Mouse (Mus musculus) heart, postnatal 14 days (tissue): Measurements from ENCODE around the gene Gm30083. TPM values are rescaled to one million over a fixed set of nuclear protein-coding genes. Genes with fewer than 3 reads are reported as not detected.
A peak's percentile ranks its signal among the peaks of the same experiment; 100 is the strongest.

Experiments
- DNase-seq, 2 experiments: peaks; one replicate each; pipeline ENCODE4 v3.0.0; 2021 to 2022
- intact Hi-C: fragments of 180-260 bp; cut with DNase I; formaldehyde crosslinking; loops from one replicate; pipeline ENCODE4 v1.15.1; 2025
- long read RNA-seq, 2 experiments: library from polyadenylated mRNA; stranded (forward); transcript quantifications; one replicate each; pipeline ENCODE4 v2.0.0; 2021
- total RNA-seq, 2 experiments: library from RNA; stranded (reverse); gene quantifications; 2 replicates each; pipeline ENCODE4 v1.2.3; 2021

Gene Gm30083
- not detected for total RNA-seq
- long read RNA-seq, experiment 1: 0 reads
- long read RNA-seq, experiment 2: 0 reads

DNA sequence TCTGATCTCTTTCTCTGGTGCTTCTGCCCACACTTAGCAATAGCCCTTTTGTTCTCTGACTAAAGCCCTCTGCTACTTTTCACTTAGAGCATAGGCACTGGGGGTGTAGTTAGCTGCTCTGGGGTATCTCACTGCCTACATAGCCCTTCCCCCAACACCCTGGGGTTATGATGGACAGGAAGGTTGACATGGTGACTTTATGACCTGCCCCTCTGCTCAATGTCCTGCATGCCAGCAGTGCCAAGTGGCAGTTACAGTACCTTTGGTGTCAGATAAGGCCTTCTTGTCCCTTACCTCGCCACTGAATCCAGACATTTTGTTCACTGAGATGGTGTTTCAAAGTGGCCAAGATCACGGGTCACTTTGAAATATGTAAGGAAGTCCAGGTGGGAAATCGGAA lies at the start of gene Gm30083:
Gene Gm30083 (minus strand): TSS at position 120 of the 400 bp plus-strand sequence.
- intact Hi-C loops: no loop called here
- DNase-seq: no peak

DNA sequence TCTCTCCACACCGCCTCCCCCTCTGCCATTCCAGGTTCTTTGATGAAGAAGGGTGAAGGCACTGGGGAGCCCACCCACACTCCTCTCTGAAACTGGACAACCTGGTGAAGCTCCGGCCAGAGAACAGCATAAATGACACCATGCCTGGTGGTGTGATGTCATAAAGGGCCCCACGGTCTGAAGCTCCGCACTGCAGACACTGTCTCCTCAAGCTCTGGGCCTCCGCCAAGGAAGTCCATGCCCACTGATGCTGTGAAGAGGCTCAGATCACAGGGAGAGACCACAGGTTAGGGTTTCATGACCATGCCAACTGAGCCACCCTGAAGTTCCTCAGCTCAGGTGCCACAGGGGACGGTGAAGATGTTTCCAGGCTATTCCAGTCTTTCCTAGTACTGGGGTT lies 37.5 kb upstream of the Gm30083 start, which contains the start of gene Antxrl:
Gene Antxrl (plus strand): TSS at position 192 of the 400 bp plus-strand sequence.
- intact Hi-C loops: no loop called here
- no peak for DNase-seq

DNA sequence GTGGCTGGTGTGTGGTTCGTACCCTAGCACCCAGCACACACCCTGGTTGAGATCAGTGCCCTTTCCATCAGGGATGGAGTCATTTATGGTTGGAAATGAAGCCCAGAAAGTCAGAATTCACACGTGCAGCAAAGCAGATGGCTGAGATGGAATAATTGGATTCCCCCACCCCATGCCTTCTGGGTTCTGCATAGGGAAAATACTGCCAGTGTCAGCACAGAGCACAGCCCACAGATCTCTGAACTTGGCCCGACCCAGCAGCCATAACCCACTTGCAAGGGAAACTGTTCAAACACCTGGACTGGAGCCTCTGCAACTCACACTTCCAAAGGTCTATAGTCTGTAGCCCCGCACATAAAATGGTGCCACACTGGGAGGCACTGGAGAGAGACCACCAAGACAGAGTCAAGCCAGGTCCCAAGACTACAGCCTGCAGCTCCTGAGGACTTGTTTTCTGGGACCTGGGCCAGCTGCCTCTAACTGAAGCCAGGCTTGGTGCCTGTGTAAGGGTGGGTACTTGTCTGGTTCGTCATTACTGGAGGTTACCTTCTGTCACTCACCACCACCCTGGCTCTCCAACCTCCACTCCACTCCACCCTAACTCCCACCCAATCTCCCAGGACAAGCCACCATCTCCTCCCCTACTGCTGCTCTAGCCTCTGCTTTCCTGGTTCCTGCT lies 35.3 kb upstream of the Gm30083 start:
- no peak for DNase-seq
- intact Hi-C loops: no loop called here

DNA sequence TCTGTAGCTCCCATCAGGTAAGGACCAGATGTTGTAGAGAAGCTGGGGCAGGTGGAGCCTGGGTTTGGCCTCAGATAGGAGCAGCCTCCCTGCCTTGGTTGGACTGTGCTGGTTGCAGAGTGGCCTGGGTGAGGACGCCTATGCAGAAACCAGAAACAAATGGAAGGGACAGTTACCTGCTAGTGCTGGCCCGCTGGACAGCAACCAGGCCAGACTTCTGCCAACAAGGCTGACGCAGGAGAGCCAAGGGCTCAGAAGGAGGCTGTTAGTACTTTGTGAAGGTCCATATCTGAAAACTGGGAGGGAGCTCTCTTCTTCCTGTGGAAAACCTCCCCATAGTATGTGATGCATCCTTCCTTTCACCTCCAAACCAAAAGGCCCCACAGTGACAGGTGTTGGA lies 28.4 kb upstream of the Gm30083 start:
- no peak for DNase-seq
- intact Hi-C loops: no loop called here

DNA sequence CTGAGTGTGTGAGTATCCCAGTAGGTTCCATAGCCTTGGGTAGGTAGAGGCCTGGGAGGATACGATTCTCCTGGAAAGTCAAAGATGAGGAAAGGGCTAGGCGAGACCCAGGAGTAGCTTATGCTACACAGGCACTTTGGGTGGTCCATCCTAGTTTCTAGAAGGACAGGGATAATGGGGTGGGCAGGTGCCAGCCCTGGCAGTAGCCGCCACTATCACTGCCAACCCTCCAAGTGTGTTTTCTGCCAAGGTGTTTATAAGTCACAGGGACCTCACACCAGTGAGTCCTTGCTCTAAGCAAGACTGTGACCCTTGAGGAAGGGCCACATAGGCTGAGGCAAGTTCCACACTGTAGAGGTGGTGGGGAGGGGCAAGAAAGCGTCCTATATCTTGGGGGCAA lies 26.3 kb upstream of the Gm30083 start:
- DNase-seq: no peak

DNA sequence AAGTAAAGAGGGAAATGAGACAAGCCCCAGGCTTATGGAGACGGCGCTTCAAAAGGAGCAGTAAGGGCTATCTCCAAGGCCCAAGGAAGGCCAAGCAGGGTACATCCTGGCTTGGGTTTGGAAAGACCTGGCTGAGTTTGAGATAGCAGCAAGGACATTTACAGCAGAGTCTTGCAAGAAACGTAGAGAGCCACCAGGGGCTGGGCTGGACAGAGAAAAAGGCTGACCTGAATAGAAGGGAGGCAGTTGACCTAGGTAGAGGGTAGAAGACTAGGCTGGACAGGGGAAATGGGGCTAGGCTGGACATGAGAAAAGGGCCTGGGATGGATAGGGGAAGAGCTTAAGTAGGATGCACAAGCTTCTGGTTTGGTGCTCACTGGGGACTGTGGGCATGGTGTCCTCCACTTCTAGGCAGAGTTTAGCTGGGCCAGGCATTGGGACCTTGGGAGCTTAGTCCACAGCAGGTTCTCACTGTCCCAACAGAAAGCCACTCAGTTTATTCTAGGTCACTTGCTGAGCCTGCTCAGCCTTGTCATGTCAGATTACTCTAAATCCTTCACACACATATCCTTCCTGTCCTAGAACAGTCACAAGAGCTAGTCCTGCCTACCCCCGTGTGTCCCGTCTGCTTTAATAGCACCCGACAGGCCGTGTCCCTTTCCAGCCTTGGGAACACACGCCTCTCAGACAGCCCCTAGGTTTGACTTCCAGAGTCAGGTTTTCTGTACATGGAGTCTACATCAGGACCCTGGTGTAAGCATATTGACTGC lies 19.0 kb upstream of the Gm30083 start:
- DNase-seq: no peak
- intact Hi-C loops: no loop called here

More for the DNA sequence above, 26.3 kb upstream of the Gm30083 start:
- intact Hi-C loops: no loop called here

DNA sequence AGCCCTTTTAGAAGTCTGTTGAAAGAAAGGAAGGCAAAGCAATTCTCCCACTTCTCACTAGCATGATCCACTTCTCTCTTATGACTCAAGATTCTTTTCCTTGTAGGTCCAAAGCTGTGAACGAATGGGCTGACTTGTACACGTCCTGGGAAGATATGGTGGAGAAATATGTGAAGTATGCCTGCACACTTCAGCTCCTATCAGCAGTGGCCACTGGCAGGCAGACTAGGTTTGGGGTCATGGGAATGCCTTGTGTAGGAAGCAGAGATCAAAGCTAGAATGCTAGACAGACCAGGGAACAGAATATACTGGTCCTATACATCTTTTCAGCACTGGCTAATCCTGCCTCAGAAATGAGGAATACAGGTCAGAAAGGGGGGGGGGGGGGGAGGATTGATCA lies 11.7 kb upstream of the Gm30083 start:
- DNase-seq: peak in 1 of 2 experiments; percentile 8
- intact Hi-C loops: no loop called here

DNA sequence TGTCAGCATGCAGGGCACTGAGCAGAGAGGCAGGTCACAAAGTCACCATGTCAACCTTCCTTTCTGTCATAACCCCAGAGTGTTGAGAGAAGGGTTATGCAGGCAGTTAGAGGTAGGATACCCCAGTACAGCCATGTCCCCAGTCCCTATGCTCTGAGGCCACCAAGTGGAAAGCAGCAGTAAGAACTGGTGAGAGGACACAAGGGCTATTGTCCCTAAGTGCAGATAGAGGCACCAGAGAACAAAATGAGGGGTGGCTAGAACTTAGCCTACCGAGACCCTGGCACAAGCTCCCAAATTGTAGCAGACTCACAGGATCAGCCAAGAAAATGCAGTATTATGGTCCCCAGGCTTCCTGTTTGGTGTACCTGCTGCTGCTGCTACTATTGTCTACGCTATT lies 2.0 kb upstream of the Gm30083 start:
- intact Hi-C loops: no loop called here
- no peak for DNase-seq

DNA sequence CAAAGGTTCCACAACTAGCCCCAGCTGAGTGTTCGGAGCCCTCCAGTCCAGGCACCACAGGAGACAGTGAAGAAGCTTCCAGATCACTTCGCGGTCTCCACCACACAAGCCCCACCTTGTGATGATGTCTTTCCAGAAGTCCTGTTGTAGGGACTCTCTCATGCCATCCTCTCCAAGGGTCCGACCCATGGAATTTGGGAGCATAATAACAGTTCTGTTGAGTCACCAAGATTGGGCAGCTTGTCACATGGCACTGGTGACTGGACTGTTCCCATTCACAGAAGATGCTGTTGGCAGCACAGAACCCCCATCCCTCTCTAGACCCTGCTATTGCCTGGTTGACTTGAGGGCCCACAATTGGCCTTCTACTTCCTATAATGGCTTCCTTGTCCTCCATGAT lies 1.4 kb upstream of the Gm30083 start, which contains the start of gene Gm5460:
Gene Gm5460 (plus strand): TSS at position 378 of the 400 bp plus-strand sequence.
- intact Hi-C loops: no loop called here
- no peak for DNase-seq

DNA sequence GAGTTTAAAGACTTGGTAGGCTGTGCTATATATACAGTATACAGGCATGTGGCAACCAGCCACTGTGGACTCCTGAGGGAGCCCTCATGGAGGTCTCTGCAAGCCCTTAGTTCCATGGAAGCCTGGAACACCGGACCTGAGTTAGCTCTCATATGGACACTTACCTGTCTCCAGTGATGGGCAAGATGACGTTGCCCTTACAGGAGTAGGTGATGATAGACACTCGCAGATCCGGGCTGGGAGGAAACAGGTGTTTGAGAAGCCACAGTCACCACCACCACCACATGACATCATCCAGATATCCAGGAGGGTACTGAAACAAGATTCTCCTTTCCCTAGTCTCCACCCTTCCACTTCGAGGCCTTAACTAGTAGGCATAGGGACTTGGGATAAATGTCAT lies 12.6 kb downstream of the Gm30083 start:
- intact Hi-C loops: no loop called here

DNA sequence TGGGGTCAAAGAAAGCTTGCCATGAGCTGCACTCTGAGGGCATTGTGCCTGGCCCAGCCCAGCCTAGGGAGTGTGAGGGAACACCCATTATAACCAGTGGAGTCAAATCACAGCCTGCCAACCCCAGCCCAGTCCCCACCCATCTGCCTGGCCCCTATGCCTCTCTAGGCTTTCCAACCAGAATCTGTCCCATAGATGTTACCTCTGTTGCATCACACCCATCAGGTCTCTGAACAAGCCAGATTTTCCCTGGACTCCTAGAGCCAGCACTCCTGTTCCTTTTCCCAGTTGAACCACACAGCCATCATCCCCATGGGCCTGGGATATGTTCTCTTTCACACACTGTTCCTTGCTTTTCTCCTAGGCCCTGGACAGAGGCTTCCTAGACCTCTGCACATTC lies 13.5 kb downstream of the Gm30083 start:
- intact Hi-C loops: no loop called here
- no peak for DNase-seq

More for the DNA sequence above, 12.6 kb downstream of the Gm30083 start:
- no peak for DNase-seq

DNA sequence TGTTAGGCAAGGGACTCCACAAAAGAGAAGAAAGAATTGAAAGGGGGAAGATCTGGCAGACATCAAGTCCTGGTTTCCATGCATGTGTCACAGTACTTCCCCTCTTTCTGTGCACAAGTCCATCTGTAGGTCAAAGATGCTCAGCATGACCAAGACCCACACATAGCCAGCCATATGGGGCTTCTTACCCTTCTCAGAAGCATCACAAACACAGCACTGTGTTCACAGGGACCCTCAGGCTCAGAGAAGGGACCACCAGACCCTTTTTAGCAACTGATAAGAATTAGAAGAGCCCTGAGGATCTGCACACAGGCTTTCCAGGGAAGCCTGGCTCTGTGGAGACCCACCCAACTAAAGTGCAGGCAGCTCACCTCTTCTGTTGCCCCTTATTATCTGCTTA lies 14.9 kb downstream of the Gm30083 start:
- no peak for DNase-seq
- intact Hi-C loops: no loop called here

DNA sequence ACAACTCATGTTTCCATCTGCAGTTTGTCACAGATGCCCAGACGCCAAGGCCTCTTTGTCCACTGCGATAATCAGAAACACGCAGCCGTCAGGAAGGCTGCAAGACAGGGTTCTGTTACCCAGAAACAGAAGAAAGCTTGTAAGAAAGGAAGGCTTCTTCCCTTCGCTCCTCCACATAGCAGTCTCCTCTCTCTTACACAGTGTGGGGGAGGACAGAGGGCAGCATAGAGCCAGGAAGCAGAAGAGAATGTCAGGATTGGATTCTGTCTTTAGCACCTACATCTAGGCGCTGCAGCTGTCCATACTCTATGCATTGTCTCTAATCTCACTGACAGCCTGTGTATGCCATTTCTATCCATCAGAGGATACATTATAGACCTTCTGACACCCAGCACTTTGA lies 17.6 kb downstream of the Gm30083 start:
- intact Hi-C loops: no loop called here
- no peak for DNase-seq

DNA sequence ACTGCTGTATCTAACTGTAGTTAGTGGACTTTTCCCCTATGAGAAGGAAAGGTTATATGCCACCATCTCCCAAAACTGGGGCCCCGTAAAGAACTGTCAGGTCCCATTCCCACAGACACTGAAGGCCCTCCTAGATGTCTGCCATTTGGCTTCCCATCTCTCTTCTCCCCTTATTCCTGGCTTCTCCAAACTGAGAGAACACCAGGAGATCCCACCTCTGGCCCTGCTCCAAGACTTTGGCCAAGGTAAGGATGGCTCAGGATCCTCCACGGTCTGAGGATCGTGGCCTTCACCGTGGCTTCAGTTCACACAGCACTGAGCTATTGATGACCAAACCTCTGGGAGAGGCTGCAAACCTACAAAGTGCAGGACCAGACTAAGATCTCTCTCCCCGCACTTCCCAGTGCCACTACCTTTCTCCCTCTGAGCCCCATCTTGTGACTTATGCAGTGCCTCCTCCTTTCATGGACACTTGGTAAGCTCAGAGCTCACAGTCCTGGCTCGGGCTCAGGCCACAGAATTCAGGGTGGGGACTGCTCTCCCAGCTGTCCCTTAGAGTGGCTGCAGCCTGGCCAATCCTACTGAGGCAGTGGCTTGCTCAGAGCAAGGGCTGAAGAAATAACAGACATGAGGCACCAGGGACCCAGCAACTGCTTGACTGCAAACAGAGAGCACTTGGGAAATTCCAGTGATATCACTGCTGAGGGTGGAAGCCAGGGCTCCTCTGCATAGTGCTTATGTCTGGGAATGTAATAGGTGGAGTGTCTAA lies 21.3 kb downstream of the Gm30083 start:
- DNase-seq: no peak
- intact Hi-C loops: no loop called here

DNA sequence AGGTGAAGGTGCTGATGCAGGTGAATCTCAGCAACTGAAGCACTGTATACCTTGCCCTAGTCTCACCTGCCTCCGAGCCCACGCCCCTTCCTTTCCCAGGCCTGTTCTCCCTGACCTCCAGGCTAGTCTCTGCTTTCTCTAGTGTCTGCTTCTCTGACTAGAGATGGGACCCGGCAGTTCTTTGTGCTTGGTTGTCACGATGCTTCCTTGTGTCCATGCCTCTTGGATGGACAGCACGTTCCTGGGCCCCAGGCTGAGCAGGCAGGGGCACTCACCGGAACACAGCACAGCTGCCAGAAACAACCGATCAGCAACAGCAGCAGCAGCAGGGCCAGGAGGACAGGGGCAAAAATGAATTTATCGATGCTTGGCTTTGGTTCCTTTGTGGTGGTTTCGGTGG lies 21.9 kb downstream of the Gm30083 start:
- intact Hi-C loops: no loop called here
- DNase-seq: no peak

DNA sequence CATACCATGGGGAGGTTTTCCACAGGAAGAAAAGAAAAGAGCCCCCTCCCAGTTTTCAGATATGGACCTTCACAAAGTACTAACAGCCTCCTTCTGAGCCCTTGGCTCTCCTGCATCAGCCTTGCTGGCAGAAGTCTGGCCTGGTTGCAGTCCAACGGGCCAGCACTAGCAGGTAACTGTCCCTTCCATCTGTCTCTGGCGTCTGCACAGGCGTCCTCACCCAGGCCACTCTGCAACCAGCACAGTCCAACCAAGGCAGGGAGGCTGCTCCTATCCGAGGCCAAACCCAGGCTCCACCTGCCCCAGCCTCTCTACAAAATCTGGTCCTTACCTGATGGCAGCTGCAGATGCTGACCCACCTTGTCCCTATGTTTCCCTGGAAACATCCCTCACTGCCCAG lies 23.0 kb downstream of the Gm30083 start:
- no peak for DNase-seq
- intact Hi-C loops: no loop called here

DNA sequence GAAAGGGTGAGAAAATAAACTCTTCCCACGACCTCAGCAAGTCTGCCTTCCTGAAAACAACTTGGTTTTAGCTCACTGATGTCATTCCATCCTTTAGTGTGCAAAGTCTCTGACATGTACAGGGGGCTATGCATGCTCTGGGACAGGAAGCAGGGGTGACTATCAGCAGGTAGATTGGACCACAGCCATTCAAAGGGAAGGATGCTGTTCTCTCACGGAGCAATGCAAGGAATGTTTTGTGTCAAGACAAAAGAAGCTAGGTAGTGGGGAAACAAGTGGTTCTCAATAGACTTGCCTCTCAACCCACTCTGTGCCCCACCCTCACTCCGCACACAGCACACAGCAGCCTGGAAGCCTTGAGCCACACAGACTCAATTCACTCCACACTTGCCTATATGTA lies 25.8 kb downstream of the Gm30083 start:
- intact Hi-C loops: no loop called here
- DNase-seq: no peak

DNA sequence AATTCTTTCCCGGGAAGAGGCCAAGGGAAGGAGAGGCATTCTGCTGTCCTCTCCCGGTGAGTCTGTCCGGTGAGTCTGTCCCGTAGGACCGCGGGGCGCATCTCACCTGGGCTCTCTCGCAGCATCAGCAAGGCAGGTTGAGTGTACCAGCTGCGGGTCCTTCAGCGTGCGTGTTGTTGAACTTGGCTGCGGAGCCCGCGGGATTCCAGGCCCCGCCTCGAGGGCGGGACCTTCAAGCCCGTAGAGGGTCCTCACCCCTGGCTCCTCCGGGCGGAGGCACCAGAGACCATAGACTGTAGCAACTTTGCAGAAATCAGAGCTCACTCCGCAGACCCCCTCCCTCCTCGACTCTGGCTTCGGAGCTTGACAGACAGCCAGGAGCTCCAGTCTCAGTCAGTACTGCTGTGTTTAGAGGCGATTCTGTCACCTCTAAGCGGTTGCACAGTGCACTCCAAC lies 36.4 kb downstream of the Gm30083 start, which contains the start of gene Zfp488:
Gene Zfp488 (minus strand): TSS at position 161 of the 456 bp plus-strand sequence.
- no peak for DNase-seq
- intact Hi-C loops: no loop called here

DNA sequence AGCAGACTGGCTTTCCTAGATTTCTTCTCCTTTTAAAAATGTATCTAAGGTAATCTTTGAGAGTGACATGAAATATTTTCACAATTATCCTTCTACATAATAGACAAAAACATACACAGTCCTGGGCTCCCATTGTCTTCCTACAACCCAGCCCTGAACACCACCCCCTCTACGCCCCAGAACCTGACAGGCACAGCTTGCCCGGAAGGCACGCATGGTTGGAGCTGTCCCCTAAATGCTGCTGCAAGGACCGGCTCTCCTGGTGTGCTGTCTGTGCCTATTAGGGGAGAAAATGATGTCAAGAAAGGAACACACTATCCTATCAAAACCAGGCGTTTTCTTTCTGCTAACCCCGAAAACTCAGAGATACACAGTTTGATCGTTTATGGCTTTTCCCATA lies 37.2 kb downstream of the Gm30083 start:
- no peak for DNase-seq
- intact Hi-C loops: no loop called here

DNA sequence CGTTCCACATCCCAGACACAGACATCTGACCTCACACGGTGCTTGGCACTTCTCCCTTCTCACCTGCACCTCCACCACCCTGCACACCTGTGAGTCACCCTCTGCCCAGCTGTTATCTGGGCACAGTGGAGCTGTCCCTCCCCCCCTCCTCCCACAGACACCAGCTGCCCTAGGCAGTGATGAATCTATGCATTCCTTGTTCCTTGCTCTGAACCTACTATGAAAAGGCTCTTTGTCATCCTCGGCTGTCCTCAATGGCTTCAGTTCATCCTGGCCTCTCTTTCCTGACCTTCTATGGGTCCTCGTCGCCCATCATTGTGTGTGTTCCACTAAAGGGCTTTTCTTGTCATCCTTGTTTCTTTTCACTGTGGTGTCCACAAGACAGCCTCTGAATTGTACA lies 40.2 kb downstream of the Gm30083 start:
- DNase-seq: no peak
- intact Hi-C loops: no loop called here

DNA sequence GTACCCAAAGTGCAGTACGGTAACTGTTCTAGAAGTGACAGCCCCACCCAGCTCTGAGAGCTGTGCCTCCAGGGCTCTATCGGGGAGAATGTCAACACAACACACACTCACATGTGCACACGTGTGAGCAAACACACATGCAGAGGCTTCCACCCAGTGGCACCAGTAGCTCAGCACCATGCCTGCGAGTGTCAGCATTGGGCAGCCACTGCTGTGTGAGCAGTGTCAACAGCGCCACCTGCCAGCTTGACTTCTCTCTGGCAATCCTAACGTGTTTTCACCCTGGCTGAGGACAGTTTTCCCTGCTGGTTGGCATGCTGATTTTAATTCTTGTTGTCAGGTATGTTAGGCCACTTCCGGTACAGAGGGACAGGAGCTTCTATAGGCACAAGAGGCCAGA lies 42.3 kb downstream of the Gm30083 start:
- no peak for DNase-seq
- intact Hi-C loops: no loop called here
